ENCODE assay signal across 7 mouse cellular contexts in genomic region chr7:75927537-75927936, GRCm38 (mm10).
DNase-seq lines count a peak whose midpoint lies in the region; ATAC-seq lines count a peak whose summit lies in the region.

No protein-coding gene starts in this region.

- no peak overlapping the region for H3K9ac ChIP-seq in lung, embryonic 16.5 days (ENCODE audit: low read length)
- H3K9ac ChIP-seq in forebrain, embryonic 14.5 days (ENCODE audit: low read length) = no peak overlapping the region

- H3K4me2 ChIP-seq in lung, embryonic 16.5 days (ENCODE audit: low read depth, low read length) = no peak overlapping the region
- H3K4me2 ChIP-seq in forebrain, embryonic 14.5 days (ENCODE audit: low read length) = no peak overlapping the region

- no peaks in the 10 kb centered on the region for H3K27me3 ChIP-seq in lung, embryonic 16.5 days (ENCODE audit: control insufficient read depth, insufficient read depth, low read depth, low read length)
- H3K27me3 ChIP-seq in forebrain, embryonic 14.5 days (replicated peaks; ENCODE audit: control insufficient read depth, insufficient read depth, low read length) = no peaks in the 10 kb centered on the region

- no peaks in the 10 kb centered on the region for H3K36me3 ChIP-seq in lung, embryonic 16.5 days (ENCODE audit: control insufficient read depth, insufficient read depth, low read length)
- H3K36me3 ChIP-seq in forebrain, embryonic 14.5 days (ENCODE audit: control insufficient read depth, insufficient read depth, low read length) = no peaks in the 10 kb centered on the region

- no peaks in the 10 kb centered on the region for H3K4me1 ChIP-seq in lung, embryonic 16.5 days (replicated peaks; ENCODE audit: control insufficient read depth, insufficient read depth, low read length)
- no peaks in the 10 kb centered on the region for H3K4me1 ChIP-seq in forebrain, embryonic 14.5 days (ENCODE audit: control insufficient read depth, insufficient read depth, low read length)

- no peak overlapping the region for H3K27ac ChIP-seq in lung, embryonic 16.5 days (ENCODE audit: low read length)
- 0 out of 2 replicates have a peak overlapping the region, but pooled peaks have one; percentile 22 for H3K27ac ChIP-seq in forebrain, embryonic 14.5 days (ENCODE audit: low read depth, low read length)

- H3K4me3 ChIP-seq in lung, embryonic 16.5 days (ENCODE audit: low read length) = no peak overlapping the region
- H3K4me3 ChIP-seq in forebrain, embryonic 14.5 days (ENCODE audit: low read depth, low read length) = no peak overlapping the region

- DNase-seq in lung, postnatal 14 days = no peak
- peak; percentile 56 for DNase-seq in T-cell, adult 2 months (ENCODE audit: low spot score)
- DNase-seq in forebrain, embryonic 14.5 days (ENCODE audit: low spot score) = peak; percentile 87
- peak; percentile 34 for DNase-seq in layer of hippocampus, adult 9-11 months
- peak; percentile 16 to 20 for DNase-seq in natural killer cell, adult 2 months (ENCODE audit: low spot score in 2 of 2)
- DNase-seq in urinary bladder, postnatal 14 days (ENCODE audit: low spot score) = no peak

- peak; percentile 60; the same call in 1 of the 2 replicates for ATAC-seq in lung, embryonic 16.5 days (ENCODE audit: low read depth)
- peak; percentile 88 for ATAC-seq in forebrain, embryonic 14.5 days

- H3K9me3 ChIP-seq in lung, embryonic 16.5 days (ENCODE audit: control insufficient read depth, low read length) = no peaks in the 10 kb centered on the region
- peaks cover 5% of the 10 kb centered on the region for H3K9me3 ChIP-seq in forebrain, embryonic 14.5 days (replicated peaks; ENCODE audit: control insufficient read depth, low read length)

- WGBS in lung, embryonic 16.5 days = 20% methylated on average over 4 of the region's 4 CpGs
- 32% methylated on average over 4 of the region's 4 CpGs for WGBS in forebrain, embryonic 14.5 days

Comparison
In these comparisons a context has a peak if more than half of its experiments do, and no peak if none do; other contexts are left out.
1. DNase-seq: peak in T-cell, adult 2 months (single experiment), forebrain, embryonic 14.5 days (single experiment), layer of hippocampus, adult 9-11 months (single experiment) and natural killer cell, adult 2 months (2 of 2); none in lung, postnatal 14 days (single experiment) and urinary bladder, postnatal 14 days (single experiment).